Mouse (Mus musculus) small intestine, adult 2 months (tissue): ENCODE data around the gene Sgsm1. TPM values are rescaled to one million over a fixed set of nuclear protein-coding genes. Genes with fewer than 3 reads are reported as not detected.

Experiments
- H3K27ac ChIP-seq: fragments of 200-500 bp; 2 replicates; pipeline ENCODE4 v1.5.1; 2012; ENCODE audit warnings: low read depth, low read length, control low read depth, inconsistent platforms; ENCODE audit not compliant: insufficient read depth
- H3K27me3 ChIP-seq: fragments of 200-500 bp; 2 replicates; pipeline ENCODE4 v1.6.1; 2012; ENCODE audit warnings: mild to moderate bottlenecking, moderate library complexity, low read length, inconsistent platforms; ENCODE audit not compliant: control insufficient read depth, insufficient read depth
- H3K36me3 ChIP-seq: fragments of 200-500 bp; 2 replicates; pipeline ENCODE4 v1.6.1; 2012; ENCODE audit warnings: mild to moderate bottlenecking, low read length, control low read depth, inconsistent platforms; ENCODE audit not compliant: control insufficient read depth, insufficient read depth
- H3K4me1 ChIP-seq: fragments of 200-500 bp; 2 replicates; pipeline ENCODE4 v1.6.1; 2012; ENCODE audit warnings: low read length, inconsistent platforms, mixed read lengths; ENCODE audit not compliant: control insufficient read depth, insufficient read depth, insufficient read length
- H3K4me3 ChIP-seq: fragments of 200-500 bp; 2 replicates; pipeline ENCODE4 v1.5.1; 2012; ENCODE audit warnings: low read depth, mild to moderate bottlenecking, control low read depth, inconsistent platforms, low read length, moderate library complexity
- CTCF ChIP-seq: fragments of 200-500 bp; IDR thresholded peaks from 2 replicates; pipeline ENCODE4 v1.5.1; 2012; ENCODE audit warnings: low read depth, mild to moderate bottlenecking, control low read depth, inconsistent platforms, low read length, moderate library complexity, mixed read lengths; ENCODE audit not compliant: insufficient replicate concordance, insufficient read length; ENCODE audit errors: extremely low read depth
- POLR2A ChIP-seq: fragments of 200-500 bp; IDR thresholded peaks from 2 replicates; pipeline ENCODE4 v1.6.1; 2012; ENCODE audit warnings: low read depth, mild to moderate bottlenecking, control low read depth, inconsistent platforms, low read length, moderate library complexity
- WGBS: fragments of 180-500 bp; shearing (Covaris S2); methylation state at CpG from one replicate; pipeline ENCODE4 v1.1.7; 2018; 5-methylcytosine and 5-hydroxymethylcytosine counted together
- polyA plus RNA-seq: library from polyadenylated mRNA; depleted of rRNA; stranded (reverse); fragments of >200 nt; gene quantifications from 2 replicates; pipeline ENCODE4 v1.2.3, GENCODE M21; 2012

Sgsm1 gene
- polyA plus RNA-seq, 1 experiment, result 4.8 TPM

DNA sequence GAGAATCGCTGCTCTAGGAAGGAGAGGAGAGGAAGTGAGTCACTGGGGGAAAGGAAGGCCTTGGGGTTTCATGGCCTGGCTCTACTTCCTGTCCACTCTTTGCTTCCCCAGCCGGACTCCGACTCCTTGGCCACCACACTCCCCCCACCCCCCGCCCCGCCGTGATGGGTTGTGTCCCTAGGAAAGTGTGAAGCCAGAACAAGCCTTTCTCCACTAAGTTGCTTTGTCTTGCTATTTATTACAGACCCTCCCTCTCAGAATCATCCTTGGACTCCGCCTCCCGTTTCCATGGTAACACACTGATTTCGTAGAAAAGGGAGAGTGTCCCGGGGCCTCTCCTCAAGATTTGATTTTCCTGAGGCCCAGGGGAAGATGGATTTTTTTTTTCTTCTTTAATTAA is 85.3 kb downstream of the Sgsm1 start:
- Histone ChIP-seq H3K27ac (no peak overlapping the region), H3K27me3 (no peaks in the 10 kb centered on the region), H3K4me1 (peaks cover 4% of the 10 kb centered on the region; the same call in 1 of the 2 replicates), H3K36me3 (no peaks in the 10 kb centered on the region), H3K4me3 (no peak overlapping the region)
- TF ChIP-seq CTCF (no peak), POLR2A (no peak)
- WGBS, result 59% methylated on average over 10 of the region's 10 CpGs

GRCm38 (mm10) chr5:113223888-113224287 is 86.7 kb downstream of the Sgsm1 start:
- H3K4me1 ChIP-seq, result peaks cover 4% of the 10 kb centered on the region
- H3K27me3 ChIP-seq, result no peaks in the 10 kb centered on the region
- H3K27ac ChIP-seq, result no peak overlapping the region
- no peaks in the 10 kb centered on the region for H3K36me3 ChIP-seq
- no peak for TF ChIP-seq CTCF
- no peak for TF ChIP-seq POLR2A
- no peak overlapping the region for H3K4me3 ChIP-seq
- WGBS, result 29% methylated on average over 4 of the region's 4 CpGs

DNA sequence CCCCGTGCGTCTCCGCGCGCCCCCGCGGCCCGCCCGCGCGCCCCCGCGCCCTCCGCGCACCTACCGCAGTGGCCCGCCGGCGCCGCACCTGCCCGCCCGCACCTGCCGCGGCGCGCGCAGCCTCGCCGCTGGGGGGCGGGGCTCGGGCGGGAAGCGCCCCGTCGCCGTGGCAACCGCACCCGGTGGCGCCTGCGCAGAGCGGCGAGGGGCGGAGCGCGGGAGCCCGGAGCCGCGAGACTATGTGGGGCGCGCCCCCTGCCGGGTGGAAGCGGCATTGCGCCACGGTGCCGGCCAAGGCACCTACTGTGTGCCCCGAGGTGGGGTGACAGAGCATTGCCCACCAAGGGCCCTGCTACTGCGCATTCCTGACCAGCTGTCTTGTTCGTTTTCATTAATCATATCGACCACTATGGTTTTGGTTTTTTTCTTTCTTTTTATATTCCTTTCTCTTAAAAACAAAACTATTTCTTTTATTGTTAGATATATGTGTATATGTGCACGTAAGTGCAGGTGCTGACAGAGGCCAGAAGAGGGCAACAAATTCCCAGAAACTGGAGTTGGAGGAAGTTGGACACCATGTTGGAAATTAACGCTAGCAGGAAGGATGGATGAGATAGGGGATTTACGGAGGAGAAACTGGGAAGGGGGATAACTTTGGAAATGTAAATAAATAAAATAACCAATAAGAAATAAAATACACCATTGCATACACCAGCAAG is 89.3 kb downstream of the Sgsm1 start, which contains the start of gene 2900026A02Rik:
2900026A02Rik (minus strand) TSS at position 90 of the 719 bp plus-strand sequence.
- Histone ChIP-seq H3K27ac (peak within 1 kb of the TSS; percentile 98), H3K4me3 (peak within 1 kb of the TSS; percentile 90), H3K27me3 (no peaks in the 10 kb centered on the region), H3K4me1 (peaks cover 8% of the 10 kb centered on the region), H3K36me3 (no peaks in the 10 kb centered on the region)
- TF ChIP-seq CTCF (peak; percentile 83), POLR2A (no peak)
- WGBS, result 7% methylated on average over 62 of the region's 62 CpGs

DNA sequence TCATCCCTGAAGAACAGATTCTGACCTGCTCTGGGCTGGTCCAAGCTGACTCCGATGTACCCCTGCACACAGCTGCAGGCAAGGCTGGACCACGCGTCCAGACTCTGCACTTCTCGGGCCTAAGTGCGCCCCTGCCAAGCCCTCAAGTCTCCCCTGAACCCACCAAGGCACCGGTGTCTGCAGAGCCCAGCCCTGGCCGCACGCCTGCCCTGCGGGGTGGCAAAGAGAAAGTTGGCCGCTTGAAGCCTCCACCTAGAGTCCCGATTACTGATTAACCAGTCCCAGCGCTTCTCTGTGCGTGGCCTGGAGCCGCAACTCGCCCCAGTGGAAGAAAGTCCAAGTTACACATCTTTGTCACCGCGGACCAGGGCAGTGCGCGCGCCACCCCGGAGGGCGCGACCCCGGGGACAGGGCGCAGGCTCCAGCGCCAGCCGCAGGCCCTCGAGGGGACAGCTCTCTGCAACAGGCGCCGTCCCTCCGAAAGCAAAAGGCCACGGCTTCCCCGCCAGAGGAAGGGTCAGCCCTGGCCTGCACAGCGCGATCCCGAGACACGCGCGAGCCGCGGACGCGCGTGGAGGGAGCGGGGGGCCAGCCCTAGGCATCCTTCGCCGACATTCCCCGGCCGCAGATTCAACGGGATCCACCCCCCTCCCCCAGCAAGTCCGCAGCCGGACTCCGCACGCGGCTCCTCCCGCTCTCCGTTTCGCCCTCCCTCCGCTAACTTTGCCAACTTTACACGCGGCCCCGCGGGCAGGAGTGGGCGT is 90.0 kb downstream of the Sgsm1 start:
- WGBS, result 1% methylated on average over 64 of the region's 64 CpGs
- no peaks in the 10 kb centered on the region for H3K36me3 ChIP-seq
- H3K27me3 ChIP-seq, result no peaks in the 10 kb centered on the region
- H3K27ac ChIP-seq, result peak overlapping the region; percentile 98
- H3K4me1 ChIP-seq, result peaks cover 15% of the 10 kb centered on the region
- peak overlapping the region; percentile 90 for H3K4me3 ChIP-seq
- TF ChIP-seq CTCF (no peak), POLR2A (peak; percentile 23; the same call in 1 of the 2 replicates)

DNA sequence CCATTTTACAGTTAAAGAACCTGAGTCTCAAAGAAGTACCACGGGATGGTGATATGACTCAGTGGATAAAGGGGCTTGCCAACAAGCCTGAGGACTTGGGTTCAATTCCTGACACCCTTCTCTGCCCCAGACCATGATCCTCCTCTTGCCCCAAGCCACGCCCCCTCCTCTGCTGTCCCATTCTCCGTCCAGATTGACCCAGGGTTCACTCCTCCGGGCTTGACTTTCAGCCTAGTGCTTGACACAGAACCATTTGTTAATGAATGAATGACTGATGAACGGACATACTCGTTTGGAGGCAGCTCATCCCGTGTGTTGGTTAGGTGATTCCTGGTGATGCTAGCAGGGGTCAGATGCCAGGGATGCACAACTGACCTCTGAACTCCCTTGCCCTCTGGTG is 90.7 kb downstream of the Sgsm1 start:
- 22% methylated on average over 7 of the region's 7 CpGs for WGBS
- no peak for TF ChIP-seq CTCF
- no peak for TF ChIP-seq POLR2A

DNA sequence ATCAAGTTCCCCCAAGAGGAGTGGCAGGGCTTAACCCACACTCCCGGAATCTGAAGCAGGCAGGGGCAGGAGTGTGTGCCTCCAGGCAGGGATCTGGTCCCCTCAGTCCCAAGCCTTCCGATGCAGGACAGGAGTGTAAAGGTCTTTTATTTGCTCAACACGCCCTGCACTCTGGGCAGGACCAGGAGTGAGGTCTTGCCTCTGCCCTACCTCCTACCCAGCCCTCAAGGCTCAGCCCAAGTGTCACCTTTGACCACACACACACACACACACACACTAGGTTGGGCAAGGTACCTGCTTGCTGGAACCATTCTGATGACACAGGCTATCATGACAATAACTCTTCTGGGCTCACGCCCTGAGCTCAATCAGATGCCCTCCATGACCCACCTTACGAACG is 91.1 kb downstream of the Sgsm1 start:
- H3K36me3 ChIP-seq, result no peaks in the 10 kb centered on the region; the same call in 1 of the 2 replicates
- peak overlapping the region; percentile 90 for H3K4me3 ChIP-seq
- peak overlapping the region; percentile 98 for H3K27ac ChIP-seq
- peaks cover 20% of the 10 kb centered on the region for H3K4me1 ChIP-seq
- 32% methylated on average over 6 of the region's 6 CpGs for WGBS
- no peaks in the 10 kb centered on the region for H3K27me3 ChIP-seq
- TF ChIP-seq POLR2A, result peak; percentile 88; the same call in 1 of the 2 replicates
- TF ChIP-seq CTCF, result no peak

More for the DNA sequence above, 90.7 kb downstream of the Sgsm1 start:
- Histone ChIP-seq H3K36me3 (no peaks in the 10 kb centered on the region; the same call in 1 of the 2 replicates), H3K4me1 (peaks cover 20% of the 10 kb centered on the region), H3K27me3 (no peaks in the 10 kb centered on the region), H3K4me3 (peak overlapping the region; percentile 90), H3K27ac (peak overlapping the region; percentile 98)
